Mouse (Mus musculus): ENCODE measurements around the gene Syngap1. TPM values are rescaled to one million over a fixed set of nuclear protein-coding genes. Genes with fewer than 3 reads are reported as not detected.

The Syngap1 gene
- polyA plus RNA-seq, 1 experiment: 5.2 TPM

DNA sequence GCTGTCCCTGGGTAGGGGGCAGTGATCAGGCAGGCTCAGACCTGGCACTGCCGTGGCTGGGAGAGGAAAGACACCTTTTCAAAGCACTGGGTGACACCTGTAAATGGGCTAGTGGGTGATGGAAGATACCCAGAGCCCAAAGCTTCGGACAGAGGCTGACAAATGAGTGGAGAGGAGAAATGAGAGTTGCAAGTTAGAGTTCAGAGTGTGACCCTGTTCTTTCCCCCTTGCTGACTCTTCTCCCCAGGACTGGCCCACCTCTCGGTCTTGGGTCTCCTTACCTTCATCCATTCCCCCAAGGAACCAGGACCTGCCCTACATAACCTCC, 1.1 kb upstream of the Syngap1 start:
- peak overlapping the region; percentile 84 for H3K4me2 ChIP-seq (ENCODE audit: low read depth)
- TF ChIP-seq MYOG (IDR thresholded peaks at IDR 0.05; ENCODE audit: control insufficient read depth in 1 of 3, insufficient read depth in 1 of 3, insufficient read length in 2 of 3, low read depth in 2 of 3) (peak in 1 of 3 experiments; percentile 57), MYOD1 (IDR thresholded peaks at IDR 0.05; ENCODE audit: control insufficient read depth in 1 of 3, insufficient read length in 2 of 3, low read depth in 2 of 3) (peak in 1 of 3 experiments; percentile 0), TCF12 (IDR thresholded peaks at IDR 0.05; ENCODE audit: insufficient read depth, poor library complexity, severe bottlenecking) (no peak)
- no peaks in the 10 kb centered on the region for H3K27me3 ChIP-seq (ENCODE audit: control insufficient read depth, insufficient read depth, insufficient read length)
- H3K79me2 ChIP-seq (ENCODE audit: control insufficient read depth, insufficient read depth): peaks cover 13% of the 10 kb centered on the region
- H3ac ChIP-seq (ENCODE audit: control insufficient read depth, insufficient read length): peak overlapping the region; percentile 58
- no peaks in the 10 kb centered on the region for H3K36me3 ChIP-seq (ENCODE audit: control insufficient read depth, insufficient read depth)
- H3K4me3 ChIP-seq: peak overlapping the region; percentile 71

DNA sequence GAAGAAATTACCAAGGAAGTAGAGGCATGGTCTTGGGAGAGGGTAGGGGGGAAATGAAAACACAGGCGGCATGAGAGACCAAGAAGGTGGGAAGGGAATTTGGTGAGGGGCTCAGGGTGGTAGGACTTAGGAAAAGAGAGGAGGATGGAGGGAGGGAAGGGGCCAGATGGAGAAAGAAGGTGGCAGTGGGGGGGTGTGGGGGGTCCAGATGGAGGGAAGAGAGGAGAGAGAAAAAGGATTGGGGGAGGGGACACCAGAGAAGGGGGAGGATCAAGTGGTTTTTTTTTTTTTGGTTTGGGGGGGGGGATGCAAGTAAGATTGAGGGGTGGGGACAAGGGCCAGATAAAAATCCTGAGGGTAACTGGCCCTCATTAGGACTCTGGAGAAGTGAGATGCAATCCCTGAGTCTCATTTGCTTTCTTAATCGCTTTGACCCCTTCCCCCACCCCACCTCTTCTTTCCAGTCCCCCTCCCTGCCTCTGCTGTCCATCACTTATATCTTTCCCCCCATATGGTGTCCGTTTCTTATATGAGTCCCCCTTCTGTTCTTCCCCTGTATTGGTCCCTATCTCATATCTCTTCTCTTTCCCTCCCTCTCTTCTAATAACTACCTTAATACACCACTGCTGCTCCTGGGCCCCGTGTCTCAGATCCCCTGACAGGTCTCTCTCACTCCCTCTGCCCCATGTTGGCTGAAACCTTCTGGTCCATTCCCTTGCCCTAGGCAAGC, 953 bp downstream of the Syngap1 start:
- Histone ChIP-seq H3K36me3 (ENCODE audit: control insufficient read depth, insufficient read depth) (no peaks in the 10 kb centered on the region), H3ac (ENCODE audit: control insufficient read depth, insufficient read length) (no peak overlapping the region), H3K27me3 (ENCODE audit: control insufficient read depth, insufficient read depth, insufficient read length) (no peaks in the 10 kb centered on the region), H3K79me2 (ENCODE audit: control insufficient read depth, insufficient read depth) (peaks cover 12% of the 10 kb centered on the region), H3K4me3 (peak overlapping the region; percentile 71), H3K4me2 (ENCODE audit: low read depth) (peak overlapping the region; percentile 84)
- TF ChIP-seq TCF12 (IDR thresholded peaks at IDR 0.05; ENCODE audit: insufficient read depth, poor library complexity, severe bottlenecking): no peak
- TF ChIP-seq TCF3 (IDR thresholded peaks at IDR 0.05; ENCODE audit: insufficient read length, low read depth): no peak

DNA sequence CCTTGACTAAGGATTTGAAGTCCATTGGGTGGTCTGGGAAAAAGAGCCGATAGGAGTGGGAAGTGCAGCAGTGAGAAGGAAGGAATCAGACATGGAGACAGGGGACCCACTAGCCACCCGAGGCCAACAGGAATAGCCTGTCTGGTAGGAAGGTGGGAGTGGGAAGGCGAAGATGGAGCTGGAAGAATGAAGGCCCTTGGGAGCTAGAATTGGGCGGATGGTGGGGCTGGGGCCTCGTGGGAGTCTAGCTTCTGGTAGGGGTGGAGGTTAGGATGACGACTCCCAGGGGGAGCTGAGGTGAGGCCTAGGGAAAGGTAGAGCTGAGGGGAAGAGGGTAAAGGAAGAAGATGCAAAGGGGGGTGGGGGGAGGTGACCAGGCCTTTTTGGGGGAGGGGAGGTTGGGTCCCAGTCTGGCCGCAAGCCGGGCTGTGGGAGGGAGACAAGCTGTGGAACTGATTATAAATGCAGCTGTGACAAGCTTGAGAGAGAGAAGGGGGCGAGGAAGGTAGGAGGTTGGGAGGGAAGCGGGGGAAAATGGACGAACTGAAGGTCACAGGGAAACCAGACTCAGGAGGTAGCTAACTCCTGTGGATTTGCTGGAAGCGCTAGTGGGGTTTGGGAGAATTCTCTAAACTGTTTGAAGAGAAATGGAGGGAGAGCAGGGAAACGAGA, 4.9 kb downstream of the Syngap1 start:
- peak overlapping the region; percentile 14 for H3K4me3 ChIP-seq

DNA sequence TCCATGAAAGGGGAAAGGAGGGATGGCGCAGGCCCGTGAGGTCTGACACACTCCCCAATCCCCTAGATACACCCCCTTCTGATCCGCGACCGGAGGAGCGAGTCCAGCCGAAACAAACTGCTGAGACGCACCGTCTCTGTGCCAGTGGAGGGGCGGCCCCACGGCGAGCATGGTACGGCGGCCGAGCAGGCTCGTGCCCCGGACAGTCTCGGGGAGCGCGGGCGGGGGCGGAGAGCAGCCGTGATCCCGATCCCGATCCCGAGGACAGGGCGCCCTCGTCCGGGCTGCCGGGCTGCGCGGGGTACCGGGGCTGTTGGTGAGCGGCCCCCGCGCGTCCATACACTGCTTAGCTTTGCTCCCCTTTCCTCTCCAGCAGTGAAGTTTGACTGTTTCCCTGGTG, 5.5 kb downstream of the Syngap1 start:
- Histone ChIP-seq H3K79me2 (ENCODE audit: control insufficient read depth, insufficient read depth) (no peaks in the 10 kb centered on the region), H3K36me3 (ENCODE audit: control insufficient read depth, insufficient read depth) (no peaks in the 10 kb centered on the region), H3ac (ENCODE audit: control insufficient read depth, insufficient read length) (no peak overlapping the region), H3K4me3 (peak overlapping the region; percentile 14), H3K27me3 (ENCODE audit: control insufficient read depth, insufficient read depth, insufficient read length) (no peaks in the 10 kb centered on the region), H3K4me2 (ENCODE audit: low read depth) (peak overlapping the region; percentile 70)
- TF ChIP-seq MYOD1 (IDR thresholded peaks at IDR 0.05; ENCODE audit: control insufficient read depth in 1 of 3, insufficient read length in 2 of 3, low read depth in 2 of 3) (no peak), POLR2AphosphoS2 (IDR thresholded peaks at IDR 0.05; ENCODE audit: insufficient read length, low read depth) (peak; percentile 50), POLR2A (IDR thresholded peaks at IDR 0.05; ENCODE audit: insufficient read length, low read depth) (peak; percentile 73)

More for the DNA sequence above, 4.9 kb downstream of the Syngap1 start:
- no peaks in the 10 kb centered on the region for H3K36me3 ChIP-seq (ENCODE audit: control insufficient read depth, insufficient read depth)
- H3ac ChIP-seq (ENCODE audit: control insufficient read depth, insufficient read length): no peak overlapping the region
- peak overlapping the region; percentile 70 for H3K4me2 ChIP-seq (ENCODE audit: low read depth)
- TF ChIP-seq E2F4 (IDR thresholded peaks at IDR 0.05; ENCODE audit: insufficient read depth) (no peak), CEBPB (IDR thresholded peaks at IDR 0.05; ENCODE audit: insufficient read depth, poor library complexity, severe bottlenecking) (no peak), TCF3 (IDR thresholded peaks at IDR 0.05; ENCODE audit: insufficient read length, low read depth) (no peak), TCF12 (IDR thresholded peaks at IDR 0.05; ENCODE audit: insufficient read depth, poor library complexity, severe bottlenecking) (no peak), USF1 (IDR thresholded peaks at IDR 0.05; ENCODE audit: low read depth) (no peak), POLR2A (IDR thresholded peaks at IDR 0.05; ENCODE audit: insufficient read length, low read depth) (no peak), MYOG (IDR thresholded peaks at IDR 0.05; ENCODE audit: control insufficient read depth in 1 of 3, insufficient read depth in 1 of 3, insufficient read length in 2 of 3, low read depth in 2 of 3) (no peak), POLR2AphosphoS2 (IDR thresholded peaks at IDR 0.05; ENCODE audit: insufficient read length, low read depth) (no peak), REST (IDR thresholded peaks at IDR 0.05; ENCODE audit: insufficient read depth, insufficient read length) (no peak), MAX (IDR thresholded peaks at IDR 0.05; ENCODE audit: low read depth) (no peak), MYOD1 (IDR thresholded peaks at IDR 0.05; ENCODE audit: control insufficient read depth in 1 of 3, insufficient read length in 2 of 3, low read depth in 2 of 3) (no peak), SRF (IDR thresholded peaks at IDR 0.05; ENCODE audit: control insufficient read depth, insufficient read length, low read depth) (no peak)
- H3K27me3 ChIP-seq (ENCODE audit: control insufficient read depth, insufficient read depth, insufficient read length): no peaks in the 10 kb centered on the region
- no peaks in the 10 kb centered on the region for H3K79me2 ChIP-seq (ENCODE audit: control insufficient read depth, insufficient read depth)

DNA sequence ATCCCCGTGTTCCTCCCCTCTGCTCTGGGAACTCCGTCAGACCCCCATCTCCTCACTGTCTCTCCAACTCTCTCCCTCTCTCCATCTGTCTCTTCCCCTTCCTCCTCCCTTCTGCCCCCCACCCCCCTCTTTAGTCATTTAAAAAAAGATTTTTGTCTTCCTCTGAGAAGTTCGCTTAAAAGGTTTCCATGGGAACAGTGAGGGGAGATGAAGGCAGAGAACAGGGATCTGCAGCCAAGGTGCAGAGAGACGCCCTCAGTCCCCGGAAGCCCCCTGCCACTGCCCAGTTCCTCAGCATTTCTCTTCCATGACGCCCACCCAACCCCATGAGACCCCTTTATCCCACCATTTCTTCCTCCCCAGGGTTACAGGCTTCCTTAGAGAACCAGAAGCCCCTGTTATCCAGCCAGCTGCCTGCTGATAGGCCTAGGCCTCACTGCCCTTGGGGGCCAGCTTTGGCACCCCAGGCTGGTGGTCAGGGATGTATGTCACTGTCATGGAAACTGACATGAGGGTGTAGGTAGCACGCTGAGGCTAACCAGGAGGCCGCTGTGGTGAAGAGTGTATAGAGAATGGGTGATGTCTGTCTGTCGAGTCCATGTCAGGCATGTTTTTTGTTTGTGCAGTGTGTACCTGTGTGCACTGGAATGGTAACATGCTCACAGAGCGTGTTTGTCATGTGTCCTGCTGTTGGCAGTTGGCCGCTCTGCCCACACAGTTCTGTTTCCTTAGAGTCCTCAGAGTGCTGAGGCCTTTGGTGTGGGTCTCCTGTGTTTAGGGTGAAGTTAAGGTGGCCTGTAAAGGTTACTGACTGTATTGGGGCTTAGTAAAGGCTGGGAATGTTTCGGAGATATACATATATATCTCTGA, 6.4 kb downstream of the Syngap1 start:
- Histone ChIP-seq H3K79me2 (ENCODE audit: control insufficient read depth, insufficient read depth) (no peaks in the 10 kb centered on the region), H3K4me3 (peak overlapping the region; percentile 25), H3ac (ENCODE audit: control insufficient read depth, insufficient read length) (no peak overlapping the region), H3K27me3 (ENCODE audit: control insufficient read depth, insufficient read depth, insufficient read length) (no peaks in the 10 kb centered on the region), H3K36me3 (ENCODE audit: control insufficient read depth, insufficient read depth) (no peaks in the 10 kb centered on the region), H3K4me2 (ENCODE audit: low read depth) (no peak overlapping the region)
- no peak for TF ChIP-seq TCF12 (IDR thresholded peaks at IDR 0.05; ENCODE audit: insufficient read depth, poor library complexity, severe bottlenecking)
- no peak for TF ChIP-seq USF1 (IDR thresholded peaks at IDR 0.05; ENCODE audit: low read depth)
- no peak for TF ChIP-seq MYOG (IDR thresholded peaks at IDR 0.05; ENCODE audit: control insufficient read depth in 1 of 3, insufficient read depth in 1 of 3, insufficient read length in 2 of 3, low read depth in 2 of 3)
- TF ChIP-seq REST (IDR thresholded peaks at IDR 0.05; ENCODE audit: insufficient read depth, insufficient read length): no peak
- TF ChIP-seq POLR2A (IDR thresholded peaks at IDR 0.05; ENCODE audit: insufficient read length, low read depth): no peak
- TF ChIP-seq MAX (IDR thresholded peaks at IDR 0.05; ENCODE audit: low read depth): no peak
- no peak for TF ChIP-seq MYOD1 (IDR thresholded peaks at IDR 0.05; ENCODE audit: control insufficient read depth in 1 of 3, insufficient read length in 2 of 3, low read depth in 2 of 3)
- no peak for TF ChIP-seq E2F4 (IDR thresholded peaks at IDR 0.05; ENCODE audit: insufficient read depth)
- no peak for TF ChIP-seq CEBPB (IDR thresholded peaks at IDR 0.05; ENCODE audit: insufficient read depth, poor library complexity, severe bottlenecking)

Data from myocyte (in vitro differentiated cells).